Mouse (Mus musculus): ENCODE results near the gene Wdfy3. TPM values are rescaled to one million over a fixed set of nuclear protein-coding genes. Genes with fewer than 3 reads are reported as not detected.

The Wdfy3 gene
- polyA plus RNA-seq, 1 experiment from 2014 or later = 4.9 TPM

GRCm38 (mm10) chr5:102014235-102014634 is 55.5 kb downstream of the Wdfy3 start:
- H3K27me3 ChIP-seq (ENCODE audit: control insufficient read depth, insufficient read depth, low read length) = no peaks in the 10 kb centered on the region
- no peak overlapping the region for H3K27ac ChIP-seq (replicated peaks)
- 0 out of 2 replicates have a peak, but pooled peaks cover 2% of the 10 kb centered on the region for H3K36me3 ChIP-seq (ENCODE audit: control insufficient read depth, insufficient read depth, low read length)
- H3K4me3 ChIP-seq (ENCODE audit: low read depth, low read length) = no peak overlapping the region
- no peak overlapping the region for H3K9ac ChIP-seq (ENCODE audit: low read length)
- no peak for TF ChIP-seq CTCF (IDR thresholded peaks at IDR 0.05; ENCODE audit: low read depth)
- no peak for TF ChIP-seq EP300 (optimal IDR thresholded peaks at IDR 0.05)
- no peaks in the 10 kb centered on the region for H3K4me1 ChIP-seq (replicated peaks; ENCODE audit: control insufficient read depth, insufficient read depth)
- WGBS = 81% methylated on average over 8 of the region's 8 CpGs
- H3K9me3 ChIP-seq (ENCODE audit: control insufficient read depth, low read length) = no peaks in the 10 kb centered on the region
- H3K4me2 ChIP-seq (replicated peaks; ENCODE audit: low read depth) = no peak overlapping the region
- DNase-seq (ENCODE audit: low spot score) (no peak), ATAC-seq (ENCODE audit: low FRiP score, low TSS enrichment) (no peak)

- H3K4me2 ChIP-seq (replicated peaks; ENCODE audit: low read depth) = no peak overlapping the region
- no peaks in the 10 kb centered on the region for H3K4me1 ChIP-seq (replicated peaks; ENCODE audit: control insufficient read depth, insufficient read depth)
- no peaks in the 10 kb centered on the region for H3K9me3 ChIP-seq (ENCODE audit: control insufficient read depth, low read length)
- no peak overlapping the region for H3K27ac ChIP-seq (replicated peaks)
- TF ChIP-seq EP300 (optimal IDR thresholded peaks at IDR 0.05) = no peak
- TF ChIP-seq CTCF (IDR thresholded peaks at IDR 0.05; ENCODE audit: low read depth) = no peak
- WGBS = 96% methylated on average over 7 of the region's 7 CpGs
- H3K36me3 ChIP-seq (ENCODE audit: control insufficient read depth, insufficient read depth, low read length) = 0 out of 2 replicates have a peak, but pooled peaks cover 2% of the 10 kb centered on the region
- H3K9ac ChIP-seq (ENCODE audit: low read length) = no peak overlapping the region
- DNase-seq (ENCODE audit: low spot score) (no peak), ATAC-seq (ENCODE audit: low FRiP score, low TSS enrichment) (no peak)
- no peaks in the 10 kb centered on the region for H3K27me3 ChIP-seq (ENCODE audit: control insufficient read depth, insufficient read depth, low read length)
- no peak overlapping the region for H3K4me3 ChIP-seq (ENCODE audit: low read depth, low read length)
Measured at GRCm38 (mm10) chr5:102013781-102014180, 55.9 kb downstream of the Wdfy3 start.

GRCm38 (mm10) chr5:102010961-102011360 is 58.8 kb downstream of the Wdfy3 start:
- H3K9ac ChIP-seq (ENCODE audit: low read length) = no peak overlapping the region
- no peak for TF ChIP-seq CTCF (IDR thresholded peaks at IDR 0.05; ENCODE audit: low read depth)
- TF ChIP-seq EP300 (optimal IDR thresholded peaks at IDR 0.05) = no peak
- H3K4me3 ChIP-seq (ENCODE audit: low read depth, low read length) = no peak overlapping the region
- no peaks in the 10 kb centered on the region for H3K4me1 ChIP-seq (replicated peaks; ENCODE audit: control insufficient read depth, insufficient read depth)
- no peak for DNase-seq (ENCODE audit: low spot score)
- H3K27me3 ChIP-seq (ENCODE audit: control insufficient read depth, insufficient read depth, low read length) = no peaks in the 10 kb centered on the region
- no peaks in the 10 kb centered on the region for H3K9me3 ChIP-seq (ENCODE audit: control insufficient read depth, low read length)
- H3K4me2 ChIP-seq (replicated peaks; ENCODE audit: low read depth) = no peak overlapping the region
- WGBS = 83% methylated on average over 2 of the region's 2 CpGs
- H3K27ac ChIP-seq (replicated peaks) = no peak overlapping the region
- ATAC-seq (ENCODE audit: low FRiP score, low TSS enrichment) = no peak
- 0 out of 2 replicates have a peak, but pooled peaks cover 2% of the 10 kb centered on the region for H3K36me3 ChIP-seq (ENCODE audit: control insufficient read depth, insufficient read depth, low read length)

- Histone ChIP-seq H3K4me1 (replicated peaks; ENCODE audit: control insufficient read depth, insufficient read depth) (no peaks in the 10 kb centered on the region), H3K36me3 (ENCODE audit: control insufficient read depth, insufficient read depth, low read length) (no peaks in the 10 kb centered on the region), H3K9me3 (ENCODE audit: control insufficient read depth, low read length) (no peaks in the 10 kb centered on the region), H3K4me2 (replicated peaks; ENCODE audit: low read depth) (no peak overlapping the region), H3K4me3 (ENCODE audit: low read depth, low read length) (no peak overlapping the region), H3K27ac (replicated peaks) (no peak overlapping the region), H3K9ac (ENCODE audit: low read length) (no peak overlapping the region), H3K27me3 (ENCODE audit: control insufficient read depth, insufficient read depth, low read length) (no peaks in the 10 kb centered on the region)
- TF ChIP-seq CTCF (IDR thresholded peaks at IDR 0.05; ENCODE audit: low read depth) (no peak), EP300 (optimal IDR thresholded peaks at IDR 0.05) (no peak)
- 82% methylated on average over 6 of the region's 6 CpGs for WGBS
- DNase-seq (ENCODE audit: low spot score) (no peak), ATAC-seq (ENCODE audit: low FRiP score, low TSS enrichment) (no peak)
Measured at GRCm38 (mm10) chr5:102009606-102010005, 60.1 kb downstream of the Wdfy3 start.

GRCm38 (mm10) chr5:102008712-102009111 is 61.0 kb downstream of the Wdfy3 start:
- Histone ChIP-seq H3K36me3 (ENCODE audit: control insufficient read depth, insufficient read depth, low read length) (no peaks in the 10 kb centered on the region), H3K4me3 (ENCODE audit: low read depth, low read length) (no peak overlapping the region), H3K9me3 (ENCODE audit: control insufficient read depth, low read length) (no peaks in the 10 kb centered on the region), H3K4me2 (replicated peaks; ENCODE audit: low read depth) (no peak overlapping the region), H3K4me1 (replicated peaks; ENCODE audit: control insufficient read depth, insufficient read depth) (no peaks in the 10 kb centered on the region), H3K27me3 (ENCODE audit: control insufficient read depth, insufficient read depth, low read length) (no peaks in the 10 kb centered on the region), H3K27ac (replicated peaks) (no peak overlapping the region), H3K9ac (ENCODE audit: low read length) (no peak overlapping the region)
- ATAC-seq (ENCODE audit: low FRiP score, low TSS enrichment) (no peak), DNase-seq (ENCODE audit: low spot score) (no peak)
- TF ChIP-seq EP300 (optimal IDR thresholded peaks at IDR 0.05) = no peak
- TF ChIP-seq CTCF (IDR thresholded peaks at IDR 0.05; ENCODE audit: low read depth) = no peak
- 74% methylated on average over 7 of the region's 7 CpGs for WGBS

GRCm38 (mm10) chr5:102006218-102006941 is 63.3 kb downstream of the Wdfy3 start:
- Histone ChIP-seq H3K4me1 (replicated peaks; ENCODE audit: control insufficient read depth, insufficient read depth) (no peaks in the 10 kb centered on the region), H3K27me3 (ENCODE audit: control insufficient read depth, insufficient read depth, low read length) (no peaks in the 10 kb centered on the region), H3K9ac (ENCODE audit: low read length) (no peak overlapping the region; the same call in 1 of the 2 replicates), H3K36me3 (ENCODE audit: control insufficient read depth, insufficient read depth, low read length) (no peaks in the 10 kb centered on the region), H3K4me2 (replicated peaks; ENCODE audit: low read depth) (no peak overlapping the region), H3K27ac (replicated peaks) (peak overlapping the region; percentile 61), H3K4me3 (ENCODE audit: low read depth, low read length) (no peak overlapping the region), H3K9me3 (ENCODE audit: control insufficient read depth, low read length) (no peaks in the 10 kb centered on the region)
- ATAC-seq (ENCODE audit: low FRiP score, low TSS enrichment) (peak; percentile 58), DNase-seq (ENCODE audit: low spot score) (peak; percentile 29)
- TF ChIP-seq CTCF (IDR thresholded peaks at IDR 0.05; ENCODE audit: low read depth) = no peak
- no peak for TF ChIP-seq EP300 (optimal IDR thresholded peaks at IDR 0.05)
- 67% methylated on average over 6 of the region's 6 CpGs for WGBS

All from stomach, postnatal 0 days (tissue).